Mouse (Mus musculus) heart, postnatal 14 days (tissue): Measurements from ENCODE around the gene Gm21173. TPM values are rescaled to one million over a fixed set of nuclear protein-coding genes. Genes with fewer than 3 reads are reported as not detected.
"Not testable (repeated sequence)": the region's sequence is repeated elsewhere in the genome, so short reads cannot be mapped to it uniquely, and the experiment has no call there.

ENCODE experiments used
- DNase-seq, 2 experiments: peaks; one replicate each; pipeline ENCODE4 v3.0.0; 2021 to 2022
- intact Hi-C: fragments of 180-260 bp; cut with DNase I; formaldehyde crosslinking; loops from one replicate; pipeline ENCODE4 v1.15.1; 2025
- long read RNA-seq, 2 experiments: library from polyadenylated mRNA; stranded (forward); transcript quantifications; one replicate each; pipeline ENCODE4 v2.0.0; 2021
- total RNA-seq, 2 experiments: library from RNA; stranded (reverse); gene quantifications; 2 replicates each; pipeline ENCODE4 v1.2.3; 2021

Gm21173 gene
- total RNA-seq, result not detected
- long read RNA-seq, experiment 1, result 0 reads
- long read RNA-seq, experiment 2, result 0 reads

GRCm38 (mm10) chrY:76761300-76761699 is at the start of gene Gm21173:
Gene Gm21173, plus strand, starts transcription at chrY:76761600.
- DNase-seq, intact Hi-C loops: not testable (repeated sequence)
